Mouse (Mus musculus): ENCODE results near the gene Pafah2.

GRCm38 (mm10) chr4:134469341-134469796 is 73.2 kb downstream of the Pafah2 start:
- TF ChIP-seq CTCF (IDR thresholded peaks at IDR 0.05; ENCODE audit: control insufficient read depth, insufficient read depth, low read length) (no peak), POLR2A (IDR thresholded peaks at IDR 0.05; ENCODE audit: borderline replicate concordance, control insufficient read depth, low read depth, low read length) (no peak)

Data from bone marrow, adult 2 months (tissue).